Mouse (Mus musculus) left cerebral cortex, adult 8-10 months (tissue): ENCODE results near the gene Yif1b. TPM values are rescaled to one million over a fixed set of nuclear protein-coding genes. Genes with fewer than 3 reads are reported as not detected.
"Not testable (repeated sequence)": the region's sequence is repeated elsewhere in the genome, so short reads cannot be mapped to it uniquely, and the experiment has no call there.

Source experiments
- DNase-seq, 2 experiments: peaks; one replicate each; pipeline ENCODE4 v3.0.0; 2022; ENCODE audit warnings: low spot score in 2 of 2
- total RNA-seq, 4 experiments: library from RNA; stranded (reverse); gene quantifications; 2 replicates each; pipeline ENCODE4 v1.2.4; 2022

The Yif1b gene
- total RNA-seq, 4 experiments from 2014 or later, result 50.5 to 55.8 (median 53.6) TPM

GRCm38 (mm10) chr7:29237596-29237995 is 533 bp upstream of the Yif1b start:
- not testable (repeated sequence) for DNase-seq

- no peak for DNase-seq
These were observed 6.7 kb downstream of the Yif1b start for GRCm38 (mm10) chr7:29244732-29245416.

- DNase-seq, result no peak
These were observed 7.9 kb downstream of the Yif1b start for GRCm38 (mm10) chr7:29246015-29246414.

GRCm38 (mm10) chr7:29246619-29247313 is 8.6 kb downstream of the Yif1b start:
- no peak for DNase-seq

- DNase-seq, result peak in 1 of 2 experiments; percentile 66
These were observed 9.2 kb downstream of the Yif1b start for GRCm38 (mm10) chr7:29247314-29247700.

- DNase-seq, result no peak
These were observed 9.6 kb downstream of the Yif1b start for GRCm38 (mm10) chr7:29247706-29248105.

- no peak for DNase-seq
These were observed 10.2 kb downstream of the Yif1b start, which contains the start of gene 2200002D01Rik for GRCm38 (mm10) chr7:29248261-29248841. Gene 2200002D01Rik (minus strand): TSS chr7:29248466.

- no peak for DNase-seq
These were observed 13.0 kb downstream of the Yif1b start for GRCm38 (mm10) chr7:29251166-29251565.

GRCm38 (mm10) chr7:29253842-29254241 is 15.7 kb downstream of the Yif1b start:
- DNase-seq, result no peak

- DNase-seq, result no peak
These were observed 17.7 kb downstream of the Yif1b start for GRCm38 (mm10) chr7:29255875-29256274.

GRCm38 (mm10) chr7:29257368-29257767 is 19.2 kb downstream of the Yif1b start:
- DNase-seq, result no peak

GRCm38 (mm10) chr7:29259781-29260730 is 21.9 kb downstream of the Yif1b start:
- no peak for DNase-seq

- no peak for DNase-seq
These were observed 24.0 kb downstream of the Yif1b start for GRCm38 (mm10) chr7:29262151-29262550.

GRCm38 (mm10) chr7:29263831-29264230 is 25.7 kb downstream of the Yif1b start:
- no peak for DNase-seq

- DNase-seq, result no peak
These were observed 27.5 kb downstream of the Yif1b start for GRCm38 (mm10) chr7:29265636-29266035.

- DNase-seq, result no peak
These were observed 28.8 kb downstream of the Yif1b start for GRCm38 (mm10) chr7:29266931-29267330.

- no peak for DNase-seq
These were observed 32.3 kb downstream of the Yif1b start for GRCm38 (mm10) chr7:29270445-29270844.

GRCm38 (mm10) chr7:29271687-29272465 is 33.7 kb downstream of the Yif1b start:
- peak in 1 of 2 experiments; percentile 61 for DNase-seq

GRCm38 (mm10) chr7:29276715-29277114 is 38.6 kb downstream of the Yif1b start:
- no peak for DNase-seq

- DNase-seq, result no peak
These were observed 39.4 kb downstream of the Yif1b start for GRCm38 (mm10) chr7:29277510-29277909.
